Mouse (Mus musculus) heart, adult 2 months (tissue): ENCODE data around the gene Apba1.

Experiments
- CTCF ChIP-seq: fragments of 200-600 bp; IDR thresholded peaks from 2 replicates; pipeline ENCODE4 v1.8.1; 2022; ENCODE audit warnings: antibody characterized with exemption, mild to moderate bottlenecking, moderate library complexity
- POLR2A ChIP-seq: fragments of 200-500 bp; IDR thresholded peaks from 2 replicates; pipeline ENCODE4 v1.6.1; 2011; ENCODE audit warnings: mild to moderate bottlenecking, low read depth, low read length, control low read depth; ENCODE audit not compliant: insufficient read depth

DNA sequence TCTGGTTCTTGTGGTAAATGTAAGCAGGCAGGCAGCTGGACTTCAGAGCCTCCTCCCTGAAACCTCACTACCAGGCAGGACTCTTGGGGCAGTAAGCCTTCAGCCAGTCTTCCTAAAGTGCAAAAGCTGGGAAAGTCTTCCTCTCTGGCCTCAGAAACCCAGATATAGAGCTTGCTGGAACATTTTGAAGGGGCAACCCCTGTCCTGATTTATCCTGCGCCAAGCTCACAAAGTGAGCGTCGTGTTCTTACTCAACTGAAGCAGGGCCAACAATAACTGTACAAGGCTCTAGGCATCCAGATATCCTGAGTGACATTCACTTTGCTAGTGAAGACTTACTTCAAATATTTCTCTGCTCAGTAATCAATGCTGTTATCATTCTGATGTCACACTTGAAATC is 211.7 kb downstream of the Apba1 start:
- TF ChIP-seq CTCF: no peak
- no peak for TF ChIP-seq POLR2A
